Mouse (Mus musculus) macrophage (primary cell): ENCODE measurements around the gene Tmem82. TPM values are rescaled to one million over a fixed set of nuclear protein-coding genes. Genes with fewer than 3 reads are reported as not detected.

ENCODE experiments used
- H3K27ac ChIP-seq: fragments of 350-480 bp; formaldehyde crosslinking; 2 replicates; pipeline ENCODE4 v1.9.0; 2021
- H3K36me3 ChIP-seq: fragments of 350-480 bp; formaldehyde crosslinking; 2 replicates; pipeline ENCODE4 v1.9.0; 2021; ENCODE audit errors: inconsistent target
- H3K4me3 ChIP-seq: fragments of 350-480 bp; formaldehyde crosslinking; 2 replicates; pipeline ENCODE4 v1.9.0; 2021; ENCODE audit errors: inconsistent target
- H3K79me2 ChIP-seq: fragments of 350-480 bp; formaldehyde crosslinking; 2 replicates; pipeline ENCODE4 v1.9.0; 2021; ENCODE audit errors: inconsistent target
- WGBS: methylation state at CpG from one replicate; pipeline ENCODE4 v1.1.7; 2026; ENCODE audit warnings: inconsistent platforms; ENCODE audit not compliant: missing documents; 5-methylcytosine and 5-hydroxymethylcytosine counted together
- polyA plus RNA-seq: library from polyadenylated mRNA; stranded (reverse); fragments of 250-400 nt; gene quantifications from 3 replicates; pipeline ENCODE4 v1.2.4, GENCODE M21; 2018; ENCODE audit warnings: inconsistent platforms

Tmem82 gene
- polyA plus RNA-seq, 1 experiment from 2014 or later: 2.7 TPM

DNA sequence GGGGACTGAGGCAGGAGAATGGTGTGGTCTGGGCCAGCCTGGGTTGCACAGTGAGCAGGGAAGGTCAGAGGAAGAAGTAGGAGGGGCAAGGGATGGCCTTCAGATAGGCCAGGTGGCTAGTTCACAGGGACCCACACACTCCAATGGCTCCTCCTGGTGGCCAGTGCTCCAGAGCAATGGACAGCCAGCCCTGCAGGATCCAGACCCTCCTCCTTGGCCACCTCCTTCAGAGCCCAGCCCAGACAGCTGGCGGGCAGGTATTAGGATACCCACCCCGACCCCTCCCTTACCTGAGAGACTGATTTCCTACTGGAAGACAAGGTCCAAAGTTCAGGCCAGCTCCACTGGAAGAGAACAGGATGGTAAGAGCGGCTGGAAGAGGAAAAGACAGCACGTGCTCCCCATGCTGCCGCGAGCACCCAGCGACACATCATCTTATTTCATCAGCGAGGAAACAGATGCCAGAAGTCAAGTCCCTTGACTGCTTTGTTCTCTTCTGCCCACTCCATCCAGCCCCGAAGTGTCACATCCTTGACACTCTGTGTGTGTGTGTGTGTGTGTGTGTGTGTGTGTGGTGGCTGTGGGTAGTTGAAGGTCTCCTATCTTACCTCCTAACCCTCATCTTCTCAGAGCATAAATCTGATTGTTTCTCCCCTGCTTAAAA lies 22.7 kb downstream of the Tmem82 start:
- Histone ChIP-seq H3K36me3 (peaks cover 65% of the 10 kb centered on the region), H3K27ac (no peak overlapping the region), H3K4me3 (no peak overlapping the region), H3K79me2 (peaks cover 46% of the 10 kb centered on the region)
- WGBS: 83% methylated on average over 5 of the region's 9 CpGs

DNA sequence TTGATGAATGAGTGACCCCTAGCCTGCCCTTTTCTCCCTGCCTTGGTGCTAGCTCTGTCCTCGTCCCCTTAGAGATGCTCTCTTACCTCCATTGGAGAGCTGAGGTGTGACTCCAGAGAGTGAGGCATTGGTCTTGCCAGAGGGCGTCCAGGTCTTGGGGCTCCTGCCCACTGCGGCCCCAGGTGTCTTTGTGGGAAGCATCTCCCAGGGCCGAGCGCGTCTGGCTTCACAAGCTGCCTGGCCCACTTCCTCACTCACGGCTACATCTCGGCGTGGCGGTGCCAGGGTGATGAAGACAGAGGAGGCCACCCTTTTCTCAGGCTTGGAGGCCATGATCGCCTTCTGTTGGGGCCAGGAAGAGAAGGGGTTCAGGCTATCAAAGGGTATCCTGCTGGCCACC lies 23.3 kb downstream of the Tmem82 start:
- Histone ChIP-seq H3K27ac (no peak overlapping the region), H3K79me2 (peaks cover 40% of the 10 kb centered on the region), H3K4me3 (no peak overlapping the region), H3K36me3 (peaks cover 69% of the 10 kb centered on the region)
- 87% methylated on average over 11 of the region's 11 CpGs for WGBS

DNA sequence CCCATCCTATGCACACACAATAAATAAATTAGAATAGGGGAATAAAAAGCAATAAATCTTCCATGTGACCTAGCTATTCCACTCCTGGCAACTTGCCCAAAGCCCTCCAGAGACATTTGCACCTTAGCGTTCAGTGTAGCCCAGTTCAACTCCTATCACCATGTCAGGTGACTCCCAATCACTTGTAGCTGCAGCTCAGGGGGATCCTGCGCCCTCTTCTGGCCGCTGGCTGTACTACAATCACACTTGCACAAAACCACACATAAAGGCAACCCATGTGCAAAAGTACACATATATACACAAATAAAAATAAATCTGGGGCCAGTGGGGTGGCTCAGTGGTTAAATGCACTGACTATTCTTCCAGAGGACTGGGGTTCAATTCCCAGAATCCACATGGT lies 26.9 kb downstream of the Tmem82 start:
- H3K27ac ChIP-seq: no peak overlapping the region
- no peak overlapping the region for H3K4me3 ChIP-seq
- H3K79me2 ChIP-seq: peaks cover 7% of the 10 kb centered on the region; the same call in 1 of the 2 replicates
- no CpG with 5 or more reads among the region's 3 CpGs for WGBS
- H3K36me3 ChIP-seq: peaks cover 93% of the 10 kb centered on the region

DNA sequence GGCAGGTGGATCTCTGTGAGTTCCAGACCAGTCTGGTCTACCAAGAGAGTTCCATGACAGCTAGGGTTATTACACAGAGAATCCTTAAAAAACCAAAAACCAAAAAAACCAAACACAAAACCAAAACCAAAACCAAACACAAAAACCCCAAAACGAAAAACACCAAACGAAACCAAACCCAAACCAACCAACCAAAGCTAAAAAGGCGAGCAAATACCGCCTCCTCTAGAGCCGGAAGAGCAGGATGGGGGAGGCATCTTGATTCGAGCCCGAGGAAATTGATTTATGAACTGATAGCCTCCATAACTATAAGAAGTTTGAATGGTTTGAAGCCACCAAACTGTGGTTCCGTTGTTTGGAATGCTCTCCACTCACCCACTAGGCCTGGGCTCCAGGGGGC lies 34.5 kb downstream of the Tmem82 start:
- WGBS: 83% methylated on average over 8 of the region's 8 CpGs
- Histone ChIP-seq H3K36me3 (peaks cover 85% of the 10 kb centered on the region), H3K79me2 (no peaks in the 10 kb centered on the region), H3K4me3 (no peak overlapping the region), H3K27ac (no peak overlapping the region)

DNA sequence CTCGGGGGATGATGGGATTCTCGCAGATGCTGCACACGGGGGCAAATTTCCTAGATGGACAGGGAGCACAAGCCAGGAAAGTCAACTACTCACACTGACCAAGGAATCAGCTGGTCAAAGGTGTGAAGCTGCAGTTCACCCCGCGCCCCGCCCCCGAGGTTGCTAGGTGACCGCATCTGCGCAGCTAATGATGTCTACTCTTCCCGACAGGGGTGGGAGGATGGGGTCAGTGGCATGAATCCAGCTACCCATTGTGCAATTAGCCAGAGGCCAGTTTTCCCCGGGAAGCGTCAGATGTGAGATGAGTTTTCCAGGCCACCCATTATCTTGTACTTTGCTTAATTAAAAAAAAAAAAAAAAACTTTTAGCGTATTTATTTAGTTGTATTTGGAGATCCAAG lies 37.4 kb downstream of the Tmem82 start:
- Histone ChIP-seq H3K79me2 (no peaks in the 10 kb centered on the region), H3K36me3 (peaks cover 87% of the 10 kb centered on the region), H3K4me3 (no peak overlapping the region), H3K27ac (no peak overlapping the region)
- 87% methylated on average over 13 of the region's 13 CpGs for WGBS

DNA sequence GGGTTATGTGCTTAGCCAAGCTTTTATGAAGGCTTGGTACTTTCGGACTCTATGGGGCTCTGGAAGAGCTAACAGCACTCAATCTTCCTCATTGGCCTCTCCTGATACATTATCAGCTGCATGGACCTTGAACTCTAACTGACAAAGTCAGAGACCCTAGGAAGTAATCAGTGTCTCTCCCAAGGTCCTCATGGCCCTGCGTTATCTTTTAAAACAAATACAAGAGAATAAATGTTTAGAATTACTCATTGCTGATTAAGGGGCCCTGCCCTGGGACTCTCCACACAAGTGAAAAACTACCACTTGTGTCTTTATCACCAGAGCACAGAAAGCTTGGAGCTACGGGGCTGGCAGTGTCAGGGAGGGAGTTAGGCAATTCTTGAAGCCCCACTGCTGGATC lies 39.6 kb downstream of the Tmem82 start:
- no peak overlapping the region for H3K4me3 ChIP-seq
- no peak overlapping the region for H3K27ac ChIP-seq
- 65% methylated on average over 3 of the region's 3 CpGs for WGBS
- H3K79me2 ChIP-seq: no peaks in the 10 kb centered on the region
- peaks cover 69% of the 10 kb centered on the region for H3K36me3 ChIP-seq

DNA sequence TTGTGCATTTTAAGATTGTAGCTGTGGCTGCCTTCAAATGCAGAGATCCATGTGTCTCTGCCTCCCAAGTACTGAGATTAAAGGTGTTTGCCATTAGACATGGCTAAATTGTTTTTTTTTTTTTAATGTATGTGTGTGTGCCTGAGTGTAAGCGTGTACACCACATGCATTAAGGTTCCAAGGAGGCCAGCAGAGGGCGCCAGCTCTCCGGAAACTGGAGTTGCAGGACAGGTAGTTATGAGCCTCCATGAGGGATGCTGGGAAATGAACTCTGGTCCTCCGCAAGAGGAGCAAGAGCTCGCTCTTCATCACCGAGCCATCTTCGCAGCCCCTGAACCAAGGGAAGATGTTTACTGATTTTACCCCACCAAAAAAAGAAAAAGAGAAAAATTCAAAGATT lies 41.6 kb downstream of the Tmem82 start:
- H3K36me3 ChIP-seq: peaks cover 49% of the 10 kb centered on the region
- no peaks in the 10 kb centered on the region for H3K79me2 ChIP-seq
- H3K4me3 ChIP-seq: no peak overlapping the region
- no peak overlapping the region for H3K27ac ChIP-seq
- 95% methylated on average over 7 of the region's 7 CpGs for WGBS

DNA sequence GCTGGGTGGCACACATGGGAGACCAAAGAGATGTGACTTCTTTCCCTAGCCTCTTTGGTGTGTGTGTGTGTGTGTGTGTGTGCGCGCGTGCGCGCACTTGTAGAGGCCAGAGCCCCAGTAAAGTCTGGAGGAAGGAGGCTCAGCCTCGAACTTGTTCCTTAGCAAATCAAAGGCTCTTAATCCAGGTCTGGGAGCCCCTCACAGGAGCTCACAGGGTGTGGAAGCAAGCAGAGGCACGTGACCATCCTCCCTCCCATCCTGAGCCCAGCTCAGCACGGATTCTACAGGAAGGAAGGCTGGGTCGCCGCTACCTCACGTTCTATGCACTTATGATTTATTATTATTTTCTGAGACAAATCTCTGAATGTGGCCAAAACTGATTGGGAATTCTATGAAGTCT lies 42.0 kb downstream of the Tmem82 start:
- Histone ChIP-seq H3K4me3 (no peak overlapping the region), H3K79me2 (no peaks in the 10 kb centered on the region), H3K36me3 (peaks cover 47% of the 10 kb centered on the region), H3K27ac (no peak overlapping the region)
- 88% methylated on average over 11 of the region's 11 CpGs for WGBS

DNA sequence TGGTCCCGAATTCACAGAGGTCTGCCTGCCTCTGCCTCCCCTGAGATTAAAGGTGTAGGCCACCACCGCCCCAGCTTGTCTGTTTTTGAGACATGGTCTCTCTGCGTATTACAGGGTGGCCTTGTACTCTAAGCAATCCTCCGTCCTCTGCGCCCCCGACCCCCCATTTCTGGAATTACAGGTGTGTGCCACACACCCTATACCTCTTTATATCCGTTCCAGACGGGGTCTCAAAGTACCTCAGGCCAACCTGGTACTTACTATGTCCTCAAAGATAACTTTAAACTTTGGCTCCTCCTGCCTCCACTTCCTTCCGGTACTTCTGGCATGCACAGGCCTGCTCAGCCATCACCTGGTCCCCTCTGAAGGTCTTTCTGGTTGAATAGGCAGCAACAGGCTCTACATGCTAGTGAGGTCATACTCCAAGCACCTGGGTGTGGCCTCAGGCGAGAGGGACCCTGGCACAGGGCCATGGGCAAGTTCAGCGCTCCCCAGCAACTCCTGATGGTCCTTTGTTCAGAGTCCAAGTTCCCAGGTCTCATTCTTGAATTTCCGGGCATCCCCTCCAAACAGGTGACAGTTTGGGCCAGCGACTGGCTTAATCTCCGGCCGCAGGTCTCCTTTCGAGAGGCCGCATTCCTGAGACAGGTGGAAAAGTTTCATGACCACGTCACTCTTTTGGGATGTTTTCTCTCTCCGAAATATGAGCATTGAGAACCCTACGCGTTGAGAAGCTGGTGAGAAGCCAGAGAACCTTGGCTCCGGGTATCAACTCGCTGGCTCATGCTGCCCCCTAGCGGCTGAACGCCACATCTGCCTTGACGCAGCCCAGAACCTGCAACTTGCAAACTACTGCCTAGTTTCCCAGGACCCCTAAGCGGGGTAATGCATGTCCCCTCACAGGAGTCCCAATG lies 43.4 kb downstream of the Tmem82 start:
- Histone ChIP-seq H3K36me3 (peaks cover 34% of the 10 kb centered on the region), H3K27ac (no peak overlapping the region), H3K79me2 (no peaks in the 10 kb centered on the region), H3K4me3 (no peak overlapping the region)
- WGBS: 42% methylated on average over 27 of the region's 27 CpGs

DNA sequence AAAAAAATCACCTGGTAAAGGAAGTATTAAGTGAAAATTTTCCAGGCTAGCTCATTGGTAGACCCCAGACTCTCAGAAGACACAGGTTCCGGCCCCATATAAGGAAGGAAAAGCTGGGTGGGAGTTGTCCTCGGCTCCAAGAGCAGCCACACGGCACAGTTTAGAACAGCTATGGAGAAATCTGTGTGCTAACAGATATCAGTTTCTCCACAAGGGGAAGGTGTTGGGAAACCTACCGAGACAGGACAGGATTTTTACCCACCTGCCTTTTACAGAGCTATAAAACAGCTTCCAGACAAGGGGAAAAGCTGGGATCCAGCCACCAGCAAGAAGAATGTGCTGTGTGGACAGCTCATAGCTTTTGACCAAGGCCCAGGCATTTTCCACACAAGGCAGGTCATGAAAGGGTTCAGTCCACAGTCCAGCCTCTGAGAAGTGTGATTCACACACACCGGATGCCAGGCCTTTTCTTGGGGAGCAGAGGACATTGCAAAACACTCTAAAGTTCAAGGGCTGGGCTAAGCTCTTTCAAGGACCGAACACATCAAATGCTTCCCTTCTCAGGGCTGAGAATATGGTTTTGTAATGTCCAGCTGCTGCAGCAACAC lies 45.0 kb downstream of the Tmem82 start:
- peak overlapping the region; percentile 59 for H3K27ac ChIP-seq
- WGBS: 0% methylated on average over 6 of the region's 6 CpGs
- H3K79me2 ChIP-seq: no peaks in the 10 kb centered on the region
- H3K4me3 ChIP-seq: no peak overlapping the region
- peaks cover 18% of the 10 kb centered on the region for H3K36me3 ChIP-seq

DNA sequence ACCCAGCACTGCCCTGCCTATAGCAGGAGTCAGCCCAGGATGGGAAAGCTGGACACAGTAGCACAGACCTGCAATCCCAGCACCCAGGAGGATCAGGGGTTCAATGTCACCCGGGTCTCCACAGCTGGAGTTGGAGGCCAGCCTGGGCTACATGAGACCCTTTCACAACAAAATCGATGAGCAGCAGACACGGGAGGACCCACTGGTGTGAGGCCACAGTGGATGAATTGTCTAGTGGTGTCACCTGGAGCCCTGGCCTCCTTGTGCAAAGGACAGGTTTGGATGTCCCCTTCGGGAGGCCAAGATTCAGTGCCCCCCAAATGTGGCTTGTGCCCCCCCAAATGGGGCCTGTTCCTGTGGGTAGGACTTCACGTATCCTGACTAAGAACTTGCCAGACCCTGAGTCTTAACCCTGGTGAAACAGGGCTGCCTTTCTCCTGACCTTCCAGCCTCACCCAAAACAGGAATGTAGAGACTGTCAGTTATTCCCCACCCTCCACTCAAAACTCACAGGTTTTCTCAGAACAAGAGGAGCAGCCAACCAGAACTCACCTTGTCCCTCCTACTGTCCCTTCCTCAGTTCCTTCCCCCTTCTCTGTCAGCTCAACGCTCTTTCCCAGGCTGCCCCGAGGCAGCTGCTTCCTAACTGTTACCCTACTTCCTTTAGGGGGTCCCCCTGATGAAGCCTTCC lies 45.6 kb downstream of the Tmem82 start:
- Histone ChIP-seq H3K4me3 (no peak overlapping the region), H3K36me3 (peaks cover 11% of the 10 kb centered on the region), H3K79me2 (no peaks in the 10 kb centered on the region), H3K27ac (peak overlapping the region; percentile 59)
- 46% methylated on average over 7 of the region's 7 CpGs for WGBS

DNA sequence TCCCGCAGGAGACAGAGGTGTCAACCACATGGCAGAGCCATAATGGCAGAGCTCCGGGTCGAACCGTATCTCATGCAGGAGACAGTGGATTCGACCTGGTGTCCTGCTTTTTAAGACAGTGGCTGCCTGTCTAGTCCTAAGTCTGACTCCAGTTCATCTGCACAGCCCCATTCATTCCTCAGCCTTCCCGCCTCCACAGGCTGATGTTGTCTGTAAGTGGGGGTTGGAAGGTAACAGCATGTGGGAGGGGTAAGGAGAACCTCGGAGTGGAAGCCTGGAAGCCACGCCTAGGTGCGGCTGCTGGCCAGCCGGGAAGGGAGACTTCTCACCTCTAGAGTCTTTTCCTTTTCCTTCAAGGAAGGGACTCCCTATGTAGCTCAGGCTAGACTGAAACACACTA lies 46.5 kb downstream of the Tmem82 start:
- no peak overlapping the region for H3K27ac ChIP-seq
- no peak overlapping the region for H3K4me3 ChIP-seq
- H3K36me3 ChIP-seq: peaks cover 2% of the 10 kb centered on the region; the same call in 1 of the 2 replicates
- H3K79me2 ChIP-seq: no peaks in the 10 kb centered on the region
- WGBS: 94% methylated on average over 9 of the region's 10 CpGs

DNA sequence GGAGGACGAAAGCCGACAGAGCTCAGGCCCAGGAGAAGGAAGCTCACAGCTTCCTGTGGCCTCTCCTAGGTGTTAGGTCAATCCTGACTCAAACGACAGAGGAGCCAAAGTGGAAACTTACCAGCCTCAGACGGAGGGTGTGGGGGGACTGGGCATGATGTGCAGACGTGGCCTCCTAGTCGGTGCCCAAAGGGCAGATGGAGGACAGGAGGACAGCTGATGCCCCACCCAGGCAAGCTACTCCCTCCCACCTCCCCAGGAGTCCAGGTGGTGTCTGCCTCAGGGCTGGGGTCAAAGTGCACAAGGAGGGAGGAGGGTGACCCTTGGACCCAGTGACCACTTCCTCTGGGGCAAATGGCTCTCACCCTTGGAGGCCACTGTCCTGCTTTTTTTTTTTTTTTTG lies 47.1 kb downstream of the Tmem82 start:
- Histone ChIP-seq H3K36me3 (no peaks in the 10 kb centered on the region), H3K4me3 (no peak overlapping the region), H3K27ac (no peak overlapping the region), H3K79me2 (no peaks in the 10 kb centered on the region)
- WGBS: 37% methylated on average over 6 of the region's 6 CpGs

DNA sequence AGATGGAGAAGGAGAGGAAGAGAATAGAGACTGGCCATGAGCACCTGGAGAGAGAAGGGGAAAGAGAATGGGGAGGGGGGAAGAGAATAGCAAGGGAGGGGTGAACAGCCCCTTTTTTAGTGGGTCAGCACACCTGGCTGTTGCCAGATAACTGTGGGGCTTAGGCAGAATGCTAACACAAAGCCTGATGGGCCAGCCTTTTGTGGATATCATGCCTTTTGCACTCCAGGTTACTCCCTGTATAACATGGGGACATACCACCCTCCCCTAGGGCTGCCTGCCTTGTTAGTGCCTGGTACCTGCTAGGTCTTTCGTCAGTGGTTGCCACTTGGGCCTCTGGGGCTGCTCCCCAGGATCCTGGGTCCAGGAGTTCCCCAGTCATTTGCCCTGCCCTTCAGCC lies 47.6 kb downstream of the Tmem82 start:
- Histone ChIP-seq H3K36me3 (no peaks in the 10 kb centered on the region), H3K79me2 (no peaks in the 10 kb centered on the region), H3K4me3 (no peak overlapping the region), H3K27ac (no peak overlapping the region)
- 90% methylated on average over 1 of the region's 1 CpGs for WGBS
